Mouse (Mus musculus) liver, adult (tissue): ENCODE data around the gene Acadl.

ENCODE experiments used
- GATA4 ChIP-seq: IDR thresholded peaks from 2 replicates; pipeline ENCODE4 v1.6.1; 2014; ENCODE audit warnings: mild to moderate bottlenecking, low read length; ENCODE audit not compliant: insufficient replicate concordance

The Acadl gene

GRCm38 (mm10) chr1:66861764-66862672 is 1.1 kb downstream of the Acadl start:
- TF ChIP-seq GATA4 = no peak; the same call in 1 of the 2 replicates

- no peak for TF ChIP-seq GATA4
Measured at GRCm38 (mm10) chr1:66847506-66847905, 15.6 kb downstream of the Acadl start.

DNA sequence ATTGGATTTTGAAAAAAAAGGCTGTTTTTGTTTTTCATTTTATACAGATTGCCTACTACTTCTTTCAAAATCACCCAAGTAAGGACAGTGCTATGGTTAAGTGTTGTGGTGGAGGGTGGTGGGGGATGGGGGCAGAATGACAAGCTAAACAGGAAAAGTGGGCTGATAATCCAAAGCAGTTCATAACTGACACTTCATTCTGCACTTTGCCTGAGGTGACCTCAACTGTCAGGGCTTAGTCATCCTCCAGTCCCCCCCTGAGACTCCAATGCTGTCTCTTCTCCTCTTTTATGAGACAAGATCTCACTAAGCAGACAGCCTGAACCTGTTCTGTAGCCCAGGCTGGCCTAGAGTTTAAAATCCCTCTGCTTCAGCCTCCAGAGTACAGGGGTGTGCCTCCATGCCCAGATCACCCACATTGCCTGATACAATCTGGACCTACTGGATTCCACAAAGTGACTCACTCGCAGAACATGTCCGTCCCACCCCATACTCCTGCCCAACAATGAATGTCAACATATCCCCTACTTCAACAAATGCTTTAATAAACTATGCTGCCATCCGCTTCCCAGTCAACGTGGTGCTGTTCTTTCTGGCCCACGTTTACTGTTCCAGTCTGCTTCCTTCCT is 17.3 kb downstream of the Acadl start:
- no peak for TF ChIP-seq GATA4

DNA sequence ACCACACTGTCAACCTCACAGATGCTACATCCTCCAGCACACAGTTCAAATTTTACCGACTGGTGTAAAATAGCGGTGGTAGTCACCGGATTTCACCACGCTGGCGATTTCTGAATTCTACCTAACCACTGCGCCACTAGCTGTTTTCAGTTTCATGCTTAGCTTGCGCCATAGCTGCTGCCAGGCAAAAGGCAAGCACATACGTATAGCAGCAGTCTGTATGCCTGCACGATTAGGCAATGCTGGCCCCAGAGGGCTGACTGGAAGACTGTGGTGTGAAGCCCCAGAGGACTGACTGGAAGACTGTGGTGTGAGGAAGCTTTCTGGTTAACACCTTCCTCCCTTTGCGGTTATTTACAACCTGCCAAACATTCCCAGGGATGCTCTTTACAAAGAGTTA is 21.1 kb downstream of the Acadl start:
- TF ChIP-seq GATA4 = no peak

- TF ChIP-seq GATA4 = no peak
Measured at GRCm38 (mm10) chr1:66841510-66841909, 21.6 kb downstream of the Acadl start.

- TF ChIP-seq GATA4 = no peak
Measured at GRCm38 (mm10) chr1:66839755-66840438, 23.2 kb downstream of the Acadl start.

GRCm38 (mm10) chr1:66839135-66839534 is 23.9 kb downstream of the Acadl start:
- TF ChIP-seq GATA4 = no peak

DNA sequence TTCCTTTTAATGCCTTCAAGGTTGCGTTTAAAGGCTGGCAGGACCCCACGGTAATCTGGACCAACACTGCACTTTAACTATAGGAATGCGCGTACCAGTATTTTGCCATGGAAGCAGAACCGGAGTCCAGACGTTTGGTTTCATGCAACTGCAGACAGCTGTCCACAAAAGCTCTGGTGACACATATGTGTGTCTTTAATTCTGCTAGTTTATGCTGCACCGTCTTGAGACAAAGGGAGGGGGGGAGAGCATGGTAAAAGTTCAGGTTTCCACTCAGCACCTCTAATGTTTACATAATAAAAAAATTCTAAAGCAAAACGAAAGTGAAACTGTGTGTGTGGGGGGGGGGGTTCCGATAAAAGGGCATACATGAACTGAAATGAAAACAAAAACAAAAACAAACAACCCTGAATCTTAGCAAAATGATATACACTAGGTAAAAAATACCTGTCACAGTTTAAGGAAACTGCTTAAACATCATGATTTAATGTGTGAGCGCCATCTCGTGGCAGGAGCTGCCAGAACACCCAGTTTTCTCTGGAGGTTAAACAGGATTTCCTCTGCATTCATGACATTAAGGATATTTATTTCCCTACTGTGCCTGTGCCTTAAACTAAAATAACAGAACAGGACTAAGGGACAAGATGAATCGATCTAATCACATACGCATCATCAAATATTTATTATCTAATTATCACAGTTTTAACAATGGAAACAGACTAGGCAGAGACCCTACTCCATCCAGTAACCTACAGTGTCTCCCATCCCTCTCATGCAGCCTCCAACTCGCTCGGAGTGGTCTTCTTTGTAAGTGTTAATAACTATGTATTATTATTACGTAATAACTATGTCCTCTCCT is 24.7 kb downstream of the Acadl start:
- TF ChIP-seq GATA4 = no peak

DNA sequence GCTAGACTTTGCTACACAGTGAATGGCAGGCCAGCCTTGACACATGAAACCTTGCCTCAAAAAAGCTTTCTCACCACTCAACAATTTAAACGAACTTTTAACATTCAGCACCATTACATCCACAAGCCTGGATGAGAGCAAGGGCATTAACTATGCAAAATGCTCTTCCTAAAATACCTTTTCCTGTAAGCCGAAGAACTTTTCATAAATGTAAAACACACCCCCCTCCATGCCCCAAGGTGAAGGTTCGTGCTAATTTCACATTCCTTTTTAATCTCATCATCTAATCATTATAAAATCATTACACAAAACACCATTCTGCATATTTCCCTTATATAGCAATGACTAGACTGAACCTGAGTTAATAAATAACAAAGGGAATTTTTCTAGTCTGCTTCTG is 25.9 kb downstream of the Acadl start:
- no peak for TF ChIP-seq GATA4

DNA sequence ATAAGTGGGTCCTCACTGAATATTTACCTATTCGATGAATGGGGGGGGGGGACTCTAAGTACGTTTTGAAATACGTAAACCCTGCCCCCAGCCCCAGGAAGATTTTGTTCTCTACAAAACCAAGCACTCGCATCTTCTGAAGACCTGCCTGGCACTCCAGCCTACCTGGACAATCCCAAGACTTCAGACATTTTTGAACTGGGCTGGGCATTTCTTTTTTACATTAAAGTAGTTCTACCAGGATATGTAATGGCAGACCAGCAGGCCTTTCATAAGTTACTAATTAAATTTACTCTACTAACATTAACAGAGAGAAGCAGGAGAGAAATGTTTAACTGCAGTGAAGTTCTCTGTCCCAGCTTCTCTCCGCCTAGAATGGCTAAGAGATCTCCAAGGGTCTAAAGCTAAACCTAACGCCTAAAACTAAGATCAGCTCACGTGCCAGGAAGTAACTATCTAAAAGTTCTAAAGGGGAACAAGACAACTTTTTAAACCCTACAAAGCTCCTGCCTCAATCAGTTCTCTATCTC is 30.4 kb downstream of the Acadl start:
- TF ChIP-seq GATA4 = no peak

DNA sequence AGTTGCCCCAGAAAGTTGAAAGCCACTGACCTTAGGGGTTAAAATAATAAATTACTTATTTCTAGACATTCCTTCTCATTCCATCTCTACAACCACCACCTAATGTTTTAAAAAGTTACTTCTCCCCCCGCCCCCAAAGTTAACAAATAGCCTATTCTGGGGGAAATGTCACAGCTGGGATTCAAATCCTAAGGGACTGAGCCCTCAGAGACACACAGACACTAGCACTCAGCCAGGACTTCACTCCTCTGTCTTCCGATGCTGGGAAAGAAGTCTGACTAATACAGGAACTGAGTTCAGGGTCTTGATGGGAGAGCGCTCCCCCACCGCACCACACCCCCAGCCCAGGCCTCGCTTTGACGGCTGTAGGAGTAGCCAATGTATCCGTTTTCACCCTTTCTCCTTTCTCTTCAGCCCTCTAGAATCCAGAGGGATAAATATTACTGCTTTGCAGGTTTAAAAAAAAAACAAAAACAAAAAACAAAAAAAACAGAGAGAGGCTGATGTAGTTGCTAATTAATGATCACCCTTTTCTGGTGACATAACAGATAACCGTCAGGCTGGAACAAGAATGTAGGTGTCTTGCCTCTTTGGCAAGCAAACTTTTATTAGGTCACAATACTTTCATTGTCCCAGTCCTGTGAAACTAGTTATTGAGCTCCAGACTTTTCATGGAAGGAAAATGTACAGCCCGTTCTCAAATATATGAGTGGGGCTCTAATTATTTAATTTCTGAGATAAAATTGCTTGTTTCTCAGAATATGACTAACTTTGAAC is 31.1 kb downstream of the Acadl start:
- TF ChIP-seq GATA4 = no peak

DNA sequence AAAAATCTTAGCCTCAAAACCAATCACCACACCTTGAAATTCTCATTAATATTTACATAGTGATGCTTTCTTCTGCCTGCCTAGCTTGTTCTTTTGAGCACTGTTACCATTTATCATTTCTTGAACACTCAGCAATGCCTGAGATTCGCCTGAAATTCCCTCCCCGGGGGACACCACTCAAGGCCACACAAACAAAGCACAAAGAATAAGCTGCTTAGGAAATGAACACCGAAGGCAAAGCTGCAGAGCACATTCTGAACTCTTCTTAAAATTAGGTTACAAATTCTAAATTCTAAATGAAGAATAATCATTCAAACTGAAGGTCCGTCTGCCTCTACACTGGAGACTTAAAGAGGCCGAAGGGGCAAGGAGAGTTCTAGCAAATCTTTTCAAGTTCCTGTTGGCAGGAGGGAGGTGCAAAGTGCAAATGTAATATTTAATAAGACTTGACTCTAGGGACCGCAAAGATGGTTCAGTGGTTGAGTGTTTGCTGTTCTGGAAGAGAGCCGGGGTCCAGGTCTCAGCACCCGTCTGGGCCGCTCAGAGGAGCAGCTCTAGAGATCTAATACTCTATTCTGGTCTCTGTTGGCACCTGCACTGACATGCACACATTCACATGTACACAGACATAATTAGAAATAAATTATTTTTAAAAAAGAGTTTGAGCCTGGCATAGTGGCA is 33.5 kb downstream of the Acadl start:
- no peak for TF ChIP-seq GATA4

GRCm38 (mm10) chr1:66821966-66822365 is 41.1 kb downstream of the Acadl start:
- no peak for TF ChIP-seq GATA4
